Mouse (Mus musculus): ENCODE data around the gene Zfp143.
"Not testable (repeated sequence)": the region's sequence is repeated elsewhere in the genome, so short reads cannot be mapped to it uniquely, and the experiment has no call there.

The Zfp143 gene

GRCm38 (mm10) chr7:110096332-110096731, 35.3 kb downstream of the Zfp143 start:
- DNase-seq (ENCODE audit: inconsistent ontology term): no peak

- no peak for DNase-seq (ENCODE audit: inconsistent ontology term)
Measured at GRCm38 (mm10) chr7:110097106-110097793, 36.2 kb downstream of the Zfp143 start.

GRCm38 (mm10) chr7:110100854-110101253, 39.8 kb downstream of the Zfp143 start:
- no peak for DNase-seq (ENCODE audit: inconsistent ontology term)

- DNase-seq (ENCODE audit: inconsistent ontology term): no peak
Measured at GRCm38 (mm10) chr7:110101266-110101665, 40.2 kb downstream of the Zfp143 start.

- DNase-seq (ENCODE audit: inconsistent ontology term): no peak
Measured at GRCm38 (mm10) chr7:110105041-110105440, 44.0 kb downstream of the Zfp143 start.

- no peak for DNase-seq (ENCODE audit: inconsistent ontology term)
Measured at GRCm38 (mm10) chr7:110106633-110107032, 45.6 kb downstream of the Zfp143 start.

GRCm38 (mm10) chr7:110108524-110108923, 47.5 kb downstream of the Zfp143 start:
- not testable (repeated sequence) for DNase-seq (ENCODE audit: inconsistent ontology term)

GRCm38 (mm10) chr7:110108967-110109610, 48.1 kb downstream of the Zfp143 start:
- peak; percentile 95 for DNase-seq (ENCODE audit: inconsistent ontology term)

GRCm38 (mm10) chr7:110110061-110110656, 49.1 kb downstream of the Zfp143 start:
- DNase-seq (ENCODE audit: inconsistent ontology term): no peak

- DNase-seq (ENCODE audit: inconsistent ontology term): peak; percentile 77
Measured at GRCm38 (mm10) chr7:110114699-110115098, 53.7 kb downstream of the Zfp143 start.

GRCm38 (mm10) chr7:110116731-110117291, 55.8 kb downstream of the Zfp143 start:
- DNase-seq (ENCODE audit: inconsistent ontology term): peak; percentile 55

GRCm38 (mm10) chr7:110118448-110118847, 57.4 kb downstream of the Zfp143 start:
- DNase-seq (ENCODE audit: inconsistent ontology term): no peak

GRCm38 (mm10) chr7:110120157-110120784, 59.3 kb downstream of the Zfp143 start:
- no peak for DNase-seq (ENCODE audit: inconsistent ontology term)

- DNase-seq (ENCODE audit: inconsistent ontology term): no peak
Measured at GRCm38 (mm10) chr7:110121162-110121515, 60.1 kb downstream of the Zfp143 start.

- peak; percentile 100 for DNase-seq (ENCODE audit: inconsistent ontology term)
Measured at GRCm38 (mm10) chr7:110121516-110122288, 60.7 kb downstream of the Zfp143 start, which contains the start of gene Wee1. TSS of gene Wee1 (plus strand) at chr7:110122046.

GRCm38 (mm10) chr7:110122289-110122564, 61.2 kb downstream of the Zfp143 start:
- DNase-seq (ENCODE audit: inconsistent ontology term): no peak

- DNase-seq (ENCODE audit: inconsistent ontology term): peak; percentile 84
Measured at GRCm38 (mm10) chr7:110122565-110123422, 61.8 kb downstream of the Zfp143 start.

GRCm38 (mm10) chr7:110123844-110124555, 63.0 kb downstream of the Zfp143 start:
- DNase-seq (ENCODE audit: inconsistent ontology term): peak; percentile 7

GRCm38 (mm10) chr7:110128566-110128965, 67.5 kb downstream of the Zfp143 start:
- no peak for DNase-seq (ENCODE audit: inconsistent ontology term)

GRCm38 (mm10) chr7:110132272-110132671, 71.3 kb downstream of the Zfp143 start:
- DNase-seq (ENCODE audit: inconsistent ontology term): not testable (repeated sequence)
